Mouse (Mus musculus): Measurements from ENCODE around the gene Cdkl4. TPM values are rescaled to one million over a fixed set of nuclear protein-coding genes. Genes with fewer than 3 reads are reported as not detected.

Gene Cdkl4
- total RNA-seq, 2 experiments from 2014 or later: 1.0 TPM; not detected in 1

DNA sequence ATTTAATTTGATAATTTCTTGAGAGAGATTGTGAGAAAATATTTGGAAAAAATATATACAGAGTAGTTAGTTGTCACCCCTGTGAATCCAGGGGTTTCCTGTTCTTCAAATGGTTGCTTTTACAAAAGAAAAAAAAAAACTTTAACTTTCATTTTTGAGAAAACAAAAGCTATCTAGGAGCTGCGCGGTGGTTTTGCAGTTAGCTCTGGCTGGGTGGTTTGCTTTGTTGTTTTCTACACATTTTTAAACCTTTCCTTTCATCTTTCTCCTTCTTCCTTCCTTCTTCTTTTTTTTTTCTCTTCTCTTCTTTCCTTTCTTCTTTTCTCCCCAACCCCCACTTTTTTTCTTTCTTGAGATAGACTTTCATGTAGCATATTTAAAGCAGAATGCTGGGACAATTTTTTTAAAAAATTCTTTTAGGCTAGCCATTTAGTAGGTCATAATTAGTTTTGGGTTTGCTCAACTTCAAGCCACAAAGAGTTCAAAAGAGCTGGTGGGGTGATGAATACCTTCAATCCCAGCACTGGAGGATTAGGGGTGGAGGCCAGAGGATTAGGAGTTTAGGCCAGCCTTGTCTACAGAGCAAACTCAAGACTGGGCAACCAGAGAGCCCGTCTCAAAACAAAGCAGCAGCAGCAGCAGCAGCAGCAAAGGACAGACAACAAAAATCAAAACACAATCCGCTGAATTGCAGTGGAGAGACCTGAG is 55.9 kb downstream of the Cdkl4 start:
- ATAC-seq (replicated peaks; ENCODE audit: low FRiP score, poor library complexity, severe bottlenecking): no peak

DNA sequence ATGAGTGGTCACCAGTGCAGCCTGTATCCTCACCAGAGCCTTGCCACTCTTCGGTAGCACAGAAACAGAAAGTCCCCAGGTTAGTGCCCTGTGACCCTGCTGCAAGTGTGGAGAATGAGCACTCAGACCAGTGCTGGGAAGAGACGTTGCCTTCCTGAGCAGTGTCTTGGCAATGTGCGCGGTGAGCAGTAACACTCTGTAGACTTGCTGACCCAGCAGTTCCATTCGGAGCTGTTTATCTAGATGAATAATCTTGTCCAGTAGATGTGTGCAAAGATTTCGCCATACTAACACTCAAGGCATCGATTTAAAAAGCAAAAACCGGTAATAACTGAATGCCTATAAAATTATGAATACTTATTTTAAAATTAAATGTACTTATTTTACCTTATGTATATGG is 57.1 kb downstream of the Cdkl4 start:
- no peak for ATAC-seq (replicated peaks; ENCODE audit: low FRiP score, poor library complexity, severe bottlenecking)

DNA sequence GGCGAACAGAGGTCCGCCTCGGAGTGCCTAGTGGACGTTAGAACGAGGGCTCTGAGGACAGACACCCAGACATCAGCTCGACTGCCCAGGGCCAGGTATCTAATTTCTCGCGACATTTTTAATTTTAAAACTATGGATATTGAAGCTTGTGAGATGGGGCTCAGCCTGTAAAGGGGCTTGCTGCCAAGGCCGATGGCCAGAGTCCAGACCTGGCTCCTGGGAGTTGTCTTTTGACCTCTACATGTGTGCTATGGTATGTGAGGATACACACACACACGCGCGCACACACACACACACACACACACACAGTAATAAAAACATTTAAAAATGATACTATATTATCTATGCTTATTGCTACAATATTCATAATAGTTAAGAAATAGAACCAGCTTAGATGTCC is 58.8 kb downstream of the Cdkl4 start:
- no peak for ATAC-seq (replicated peaks; ENCODE audit: low FRiP score, poor library complexity, severe bottlenecking)

DNA sequence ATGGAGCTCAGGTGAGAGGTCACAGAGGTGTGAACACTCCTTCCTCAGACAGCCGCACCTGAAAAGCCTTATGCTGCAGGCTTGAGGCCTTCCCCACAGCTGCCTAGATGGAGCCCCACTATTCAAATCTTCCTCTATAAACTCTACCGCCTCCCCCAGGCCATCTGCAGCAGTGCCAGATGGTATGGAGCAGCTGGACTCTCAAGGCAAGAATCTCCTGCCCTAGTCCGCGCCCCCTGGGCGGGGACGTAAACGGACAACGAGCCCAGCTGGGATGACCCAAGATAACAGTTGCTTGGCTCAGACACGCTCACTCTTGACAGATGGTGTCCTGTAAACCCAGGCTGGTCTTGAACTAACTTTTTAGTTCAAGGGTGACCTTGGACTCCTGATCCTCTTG is 60.4 kb downstream of the Cdkl4 start:
- no peak for ATAC-seq (replicated peaks; ENCODE audit: low FRiP score, poor library complexity, severe bottlenecking)

DNA sequence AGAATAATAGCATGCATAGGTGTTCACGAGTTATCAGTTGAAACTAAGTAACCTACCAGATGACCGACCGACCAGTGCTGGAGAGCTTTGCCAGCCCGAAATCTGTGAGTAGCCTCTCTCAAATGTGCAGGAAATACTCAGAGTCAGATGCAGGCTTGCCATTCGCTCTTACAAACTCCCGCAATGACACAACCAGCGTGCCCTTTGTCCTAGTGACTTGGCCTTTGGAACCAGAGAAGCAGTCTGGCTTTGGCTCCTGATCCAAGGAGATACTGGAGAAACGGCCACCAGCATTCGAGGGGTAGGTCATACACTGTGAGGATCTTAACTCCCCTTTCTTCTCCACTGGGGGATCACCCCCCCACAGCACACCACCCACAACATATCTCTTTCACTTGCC is 61.7 kb downstream of the Cdkl4 start:
- ATAC-seq (replicated peaks; ENCODE audit: low FRiP score, poor library complexity, severe bottlenecking): no peak

DNA sequence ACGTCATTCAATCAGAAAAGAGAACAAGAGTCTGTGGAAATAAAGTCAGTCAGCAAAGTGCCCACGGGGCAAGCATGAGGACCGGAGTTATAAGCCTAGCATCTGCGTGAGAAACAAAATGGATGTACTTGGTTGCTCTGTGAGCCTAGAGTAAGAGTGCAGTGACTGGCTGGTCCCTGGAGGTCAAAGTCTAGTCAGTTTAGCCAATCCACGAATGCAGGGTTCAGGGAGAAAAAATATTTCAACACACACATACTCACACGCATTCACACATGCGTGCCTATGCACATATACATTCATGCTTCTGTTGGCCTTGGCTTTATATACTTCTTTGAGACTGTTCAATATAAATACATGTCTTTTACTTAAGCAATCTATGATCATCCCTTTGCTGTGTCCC is 62.1 kb downstream of the Cdkl4 start:
- ATAC-seq (replicated peaks; ENCODE audit: low FRiP score, poor library complexity, severe bottlenecking): no peak

DNA sequence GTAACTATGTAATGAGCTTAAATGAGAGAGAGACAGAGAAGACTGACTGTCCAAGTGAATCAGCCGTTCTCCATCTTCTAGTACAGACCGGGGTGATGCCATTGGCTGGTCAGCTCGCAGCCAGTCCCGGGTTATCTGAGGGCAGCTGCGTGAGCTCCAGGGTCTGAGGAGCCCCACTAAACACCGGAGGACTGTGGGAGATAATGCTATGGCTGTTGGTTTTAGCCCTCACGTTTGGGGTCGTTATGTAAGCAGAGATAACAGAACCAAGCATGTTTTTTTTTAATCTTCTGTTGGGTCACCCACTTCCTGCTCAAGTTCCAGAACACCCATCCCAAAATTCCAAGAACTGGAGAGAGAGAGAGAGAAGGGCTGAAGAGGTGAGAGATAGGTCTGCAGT is 63.8 kb downstream of the Cdkl4 start:
- ATAC-seq (replicated peaks; ENCODE audit: low FRiP score, poor library complexity, severe bottlenecking): no peak

DNA sequence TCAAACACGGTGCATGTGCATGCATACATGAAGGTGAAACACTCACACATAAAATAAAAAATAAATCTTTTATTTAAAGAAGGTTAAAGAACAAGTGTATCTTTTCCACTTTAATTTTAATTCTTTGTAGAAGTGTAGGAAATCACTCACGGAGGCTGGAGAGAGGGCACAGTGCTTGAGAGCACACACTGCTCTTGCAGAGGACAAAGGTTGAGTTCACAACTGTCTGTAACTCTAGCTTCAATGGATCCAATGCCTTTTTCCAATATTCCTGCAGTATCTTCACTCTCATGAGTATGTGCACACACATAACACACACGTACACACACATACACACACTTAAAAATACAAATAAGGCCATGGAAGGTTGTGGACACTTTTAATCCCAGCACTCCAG is 67.2 kb downstream of the Cdkl4 start:
- ATAC-seq (replicated peaks; ENCODE audit: low FRiP score, poor library complexity, severe bottlenecking): no peak

DNA sequence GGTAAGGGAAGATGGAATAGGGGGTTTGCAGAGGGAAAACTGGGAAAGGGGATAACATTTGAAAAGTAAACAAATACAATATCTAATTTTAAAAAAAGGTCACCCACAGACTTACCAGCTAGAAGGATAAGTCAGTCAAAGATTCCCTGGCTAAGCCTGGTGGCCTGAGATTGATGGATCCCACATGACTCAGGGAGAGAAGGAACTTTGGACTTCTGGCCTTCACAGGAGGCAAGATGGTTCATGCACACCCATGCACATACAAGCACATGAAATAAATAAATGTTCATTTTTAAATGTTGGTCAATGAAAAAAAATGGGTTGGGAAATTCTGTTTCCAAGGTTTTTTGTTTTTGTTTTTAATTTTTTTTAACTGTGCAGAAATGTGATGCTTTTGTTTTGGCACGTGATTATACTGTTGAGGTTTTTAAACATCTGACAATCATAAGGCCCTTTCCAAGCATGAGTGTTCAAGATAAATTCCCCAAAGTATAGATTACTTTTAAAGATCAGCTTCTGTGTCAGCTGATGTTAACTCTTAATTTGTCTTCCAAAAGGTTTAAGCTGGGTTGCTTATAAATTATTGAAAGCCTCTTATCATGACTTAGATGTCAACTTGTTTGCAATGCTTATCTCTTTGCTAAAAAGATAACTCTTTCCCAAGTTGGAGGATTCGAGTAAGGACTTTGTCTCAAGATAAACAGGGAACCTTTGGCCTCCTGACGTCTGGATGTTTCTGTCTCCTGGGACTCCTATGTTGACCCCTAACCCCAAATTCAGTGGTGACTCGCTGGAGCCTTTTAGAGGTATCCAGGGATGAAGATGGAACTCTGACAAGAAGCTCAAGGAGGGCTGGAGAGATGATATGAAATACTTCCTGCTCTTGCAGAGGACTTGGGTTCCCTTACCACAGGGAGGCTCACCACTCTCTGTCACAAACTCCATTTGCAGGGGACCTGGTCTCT is 67.8 kb downstream of the Cdkl4 start:
- no peak for ATAC-seq (replicated peaks; ENCODE audit: low FRiP score, poor library complexity, severe bottlenecking)

DNA sequence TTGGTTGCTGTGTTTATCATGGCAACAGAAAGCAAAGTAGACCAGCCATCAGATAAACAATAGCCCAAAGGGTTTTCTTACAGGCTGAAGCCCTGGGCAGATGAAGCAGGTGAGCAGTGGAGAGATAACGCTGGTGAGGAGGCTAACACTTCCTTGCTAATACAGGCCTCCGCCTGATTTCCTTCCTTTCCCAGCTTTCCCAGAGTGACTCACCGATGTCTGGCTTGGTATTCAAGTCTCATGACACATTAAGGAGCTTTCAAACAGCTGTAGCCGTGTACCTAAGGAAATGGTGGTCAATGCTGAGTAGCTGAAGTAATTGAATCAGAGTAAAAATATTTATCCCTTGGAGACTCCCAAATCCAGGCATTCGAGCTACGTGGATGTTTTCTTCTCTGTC is 71.8 kb downstream of the Cdkl4 start:
- ATAC-seq (replicated peaks; ENCODE audit: low FRiP score, poor library complexity, severe bottlenecking): no peak

DNA sequence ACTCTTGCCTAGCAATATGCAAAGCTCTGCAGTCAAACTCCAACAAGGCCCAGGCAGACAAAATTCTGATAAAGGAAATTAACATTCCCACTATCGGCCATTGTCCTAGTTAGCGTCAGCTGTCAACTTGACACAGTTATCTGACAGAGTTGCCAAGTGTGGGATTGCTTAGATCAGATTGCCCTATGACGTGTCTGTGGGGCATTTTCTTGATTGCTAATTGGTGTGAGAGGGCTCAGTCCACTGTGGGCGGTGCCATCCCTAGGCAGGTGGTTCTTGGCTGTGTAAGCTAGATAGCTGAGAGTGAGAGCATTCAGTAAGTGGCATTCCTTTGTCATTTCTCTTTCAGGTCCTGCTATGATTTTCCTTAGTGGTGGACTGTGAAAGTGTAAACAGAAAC is 72.3 kb downstream of the Cdkl4 start:
- no peak for ATAC-seq (replicated peaks; ENCODE audit: low FRiP score, poor library complexity, severe bottlenecking)

DNA sequence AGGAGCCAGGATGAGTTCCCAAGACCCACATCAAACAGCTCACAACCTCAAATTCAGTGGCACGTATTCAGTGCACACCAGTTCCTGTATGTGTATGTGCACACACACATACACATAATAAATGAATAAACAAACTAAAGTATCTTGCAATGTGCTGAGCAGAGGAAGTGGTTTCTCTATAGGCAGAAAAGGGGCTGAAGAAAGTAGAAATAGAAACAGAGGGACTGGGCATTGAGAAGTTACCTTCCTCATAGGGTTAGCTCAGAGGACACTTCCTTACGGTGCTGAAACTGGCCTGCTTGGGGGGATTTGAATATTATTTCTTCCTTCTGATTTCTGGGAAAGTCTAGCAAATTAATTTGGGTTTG is 75.8 kb downstream of the Cdkl4 start:
- no peak for ATAC-seq (replicated peaks; ENCODE audit: low FRiP score, poor library complexity, severe bottlenecking)

DNA sequence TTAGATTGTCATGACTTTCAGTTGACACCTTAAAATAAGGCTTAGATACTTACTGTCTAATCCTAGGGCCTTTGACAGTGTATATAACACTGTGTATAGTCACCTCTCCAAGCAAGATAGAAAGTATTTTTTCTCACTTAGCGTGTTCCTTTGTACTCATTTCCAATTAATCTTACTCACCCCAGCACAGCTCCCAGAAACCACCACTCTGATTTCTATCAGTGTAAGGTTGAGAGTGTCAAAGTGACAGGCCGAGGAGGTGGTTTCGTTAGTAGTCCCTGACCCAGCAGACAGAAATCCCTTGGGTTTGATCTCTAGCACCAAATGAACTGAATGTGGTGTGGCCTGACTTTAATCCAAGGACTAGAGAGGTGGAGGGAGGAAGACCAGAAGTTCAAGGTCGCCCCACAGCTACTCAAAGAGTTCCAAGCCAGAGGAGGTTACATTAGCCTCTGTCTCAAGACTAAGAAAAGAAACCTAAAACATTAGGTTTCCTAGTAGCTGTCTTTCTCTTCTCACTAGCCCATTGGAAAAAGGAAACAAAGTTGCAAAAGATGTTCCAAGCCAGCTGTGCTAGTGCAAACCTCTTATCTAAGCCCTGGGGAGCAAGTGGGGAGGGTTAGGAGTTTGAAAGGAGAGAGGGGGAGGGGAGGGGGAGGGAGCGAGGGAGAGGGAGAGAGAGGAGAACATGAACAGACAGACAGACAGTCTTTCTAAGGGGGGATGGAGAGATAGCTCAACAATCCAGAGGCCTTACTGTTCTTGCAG is 76.4 kb downstream of the Cdkl4 start:
- no peak for ATAC-seq (replicated peaks; ENCODE audit: low FRiP score, poor library complexity, severe bottlenecking)

DNA sequence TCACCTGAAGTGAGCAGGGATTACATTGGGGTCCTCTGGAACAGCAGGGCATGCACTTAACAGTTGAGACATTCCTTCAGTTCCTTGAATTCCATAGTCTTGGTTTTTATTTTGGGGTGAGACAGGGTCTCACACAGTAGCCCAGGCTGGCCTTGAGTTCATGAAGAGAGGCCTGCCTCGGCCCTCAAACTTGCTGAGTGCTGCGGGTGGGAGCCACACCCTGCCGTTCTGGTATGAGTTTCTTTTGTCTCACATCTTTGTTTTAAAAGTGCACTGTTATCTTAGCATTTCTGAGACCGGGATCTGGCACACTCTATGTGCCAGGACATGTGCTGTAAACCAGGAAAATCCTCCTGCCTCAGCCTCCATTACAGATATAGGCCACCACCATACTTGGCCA is 77.6 kb downstream of the Cdkl4 start:
- no peak for ATAC-seq (replicated peaks; ENCODE audit: low FRiP score, poor library complexity, severe bottlenecking)

DNA sequence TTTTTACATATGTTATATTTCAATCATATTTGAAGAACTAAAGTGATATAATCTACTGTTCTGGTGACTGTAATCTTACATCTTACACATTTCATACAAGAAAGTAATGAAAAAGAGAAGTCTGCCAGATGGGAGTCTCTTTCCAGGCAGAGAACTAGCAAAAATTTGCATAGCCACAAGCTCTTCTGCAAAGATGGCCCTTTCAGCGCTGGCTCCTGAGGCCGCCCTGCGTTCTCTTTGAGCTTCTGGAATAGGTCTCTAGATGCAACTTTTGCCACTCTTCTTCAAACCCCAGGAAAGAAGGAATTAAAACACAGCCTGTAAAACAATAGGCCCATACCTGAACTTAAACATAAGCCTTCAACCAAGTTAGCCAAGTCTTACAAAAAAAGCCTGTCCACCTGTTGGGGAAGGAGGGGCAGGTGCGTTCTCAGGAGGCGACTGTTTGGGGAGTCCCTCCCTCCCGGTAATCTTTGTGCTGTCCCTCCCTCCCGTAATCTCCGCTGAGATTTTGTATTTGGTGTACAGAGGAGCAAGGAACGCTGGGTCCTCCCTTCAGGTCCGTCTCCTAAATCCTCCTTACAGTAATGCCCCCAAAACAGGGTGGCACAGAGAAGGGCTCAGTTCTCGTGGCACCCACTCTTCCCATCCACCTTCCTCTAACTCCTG is 78.9 kb downstream of the Cdkl4 start:
- no peak for ATAC-seq (replicated peaks; ENCODE audit: low FRiP score, poor library complexity, severe bottlenecking)

DNA sequence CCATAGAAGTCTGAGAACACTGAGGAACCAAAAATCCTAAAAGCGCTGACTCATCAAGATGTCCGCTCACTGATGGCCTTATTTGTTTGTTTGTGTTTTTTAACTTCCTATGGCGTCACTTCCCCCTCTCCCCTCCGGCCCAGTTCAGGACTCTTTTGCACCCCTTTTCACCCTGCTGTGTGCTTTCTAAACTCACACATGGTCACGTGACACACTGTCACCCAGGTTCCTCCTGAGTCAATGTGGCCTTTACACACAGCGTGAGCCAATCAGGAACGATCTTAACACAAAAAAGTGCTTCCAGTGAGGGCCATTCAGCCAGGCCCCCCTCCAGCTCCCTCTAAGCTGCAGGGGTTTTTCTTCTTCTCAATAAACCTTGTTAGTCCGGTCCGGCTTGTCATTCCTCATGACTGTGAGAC is 80.4 kb downstream of the Cdkl4 start:
- no peak for ATAC-seq (replicated peaks; ENCODE audit: low FRiP score, poor library complexity, severe bottlenecking)

DNA sequence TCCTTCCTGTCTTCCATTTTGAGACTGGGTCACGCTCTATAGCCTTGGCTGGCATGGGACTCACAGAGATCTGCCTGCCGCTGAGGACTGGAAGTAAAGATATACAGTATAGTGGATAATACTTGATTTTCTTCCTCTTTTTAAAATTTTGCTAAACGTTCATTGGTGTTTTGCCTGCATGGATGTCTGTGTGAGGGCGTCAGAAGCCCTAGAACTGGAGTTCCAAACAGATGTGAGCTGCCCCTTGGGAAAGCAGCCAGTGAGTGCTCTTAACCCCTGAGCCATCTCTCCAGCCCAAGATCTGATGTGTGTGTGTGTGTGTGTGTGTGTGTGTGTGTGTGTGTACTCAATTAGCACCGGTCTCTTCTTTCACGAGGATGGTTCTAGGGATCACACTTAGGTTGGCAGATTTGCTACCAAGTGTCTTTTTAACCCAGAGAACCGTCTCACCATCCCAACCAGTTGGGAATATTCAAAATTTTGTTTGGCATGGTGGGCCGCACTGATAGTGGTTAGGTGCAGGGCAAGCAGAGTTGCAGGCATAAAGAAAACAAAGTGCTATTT is 80.9 kb downstream of the Cdkl4 start:
- no peak for ATAC-seq (replicated peaks; ENCODE audit: low FRiP score, poor library complexity, severe bottlenecking)

DNA sequence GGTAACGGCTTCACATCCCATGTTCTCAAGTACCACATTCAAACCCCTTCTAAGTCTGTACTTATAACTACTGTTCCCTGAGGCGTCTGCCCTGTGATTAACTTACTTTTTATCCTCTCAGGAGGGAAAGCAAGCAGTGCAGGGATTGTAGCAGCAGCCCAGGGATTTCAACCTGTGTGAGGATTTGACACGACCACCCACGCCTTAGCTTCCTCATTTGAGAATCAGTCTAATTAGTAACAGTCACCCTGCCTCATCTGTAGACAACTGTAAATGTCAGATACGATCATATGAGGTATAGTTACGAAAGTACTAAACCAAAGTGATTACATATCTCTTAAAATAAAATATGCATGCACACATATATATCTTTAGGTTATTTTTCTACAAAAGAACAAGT is 81.4 kb downstream of the Cdkl4 start:
- ATAC-seq (replicated peaks; ENCODE audit: low FRiP score, poor library complexity, severe bottlenecking): no peak

DNA sequence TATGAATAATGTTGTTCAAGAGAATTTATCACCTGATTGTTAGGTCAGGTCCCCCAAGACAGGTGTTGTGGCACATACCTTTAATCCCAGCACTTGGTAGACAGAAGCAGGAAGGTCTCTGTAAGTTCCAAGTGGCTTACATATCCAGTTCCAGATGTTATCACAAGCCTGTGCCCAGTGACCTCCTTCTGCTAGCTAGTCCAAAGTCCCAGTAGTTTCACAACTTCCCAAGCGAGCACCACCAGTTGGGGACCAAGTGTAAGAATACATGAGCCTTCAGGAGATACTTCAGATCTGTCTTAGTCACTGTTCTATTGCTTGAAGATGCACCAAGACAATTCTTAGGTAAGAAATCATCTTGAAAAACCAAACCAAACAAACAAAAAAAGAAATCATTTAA is 83.7 kb downstream of the Cdkl4 start:
- no peak for ATAC-seq (replicated peaks; ENCODE audit: low FRiP score, poor library complexity, severe bottlenecking)

DNA sequence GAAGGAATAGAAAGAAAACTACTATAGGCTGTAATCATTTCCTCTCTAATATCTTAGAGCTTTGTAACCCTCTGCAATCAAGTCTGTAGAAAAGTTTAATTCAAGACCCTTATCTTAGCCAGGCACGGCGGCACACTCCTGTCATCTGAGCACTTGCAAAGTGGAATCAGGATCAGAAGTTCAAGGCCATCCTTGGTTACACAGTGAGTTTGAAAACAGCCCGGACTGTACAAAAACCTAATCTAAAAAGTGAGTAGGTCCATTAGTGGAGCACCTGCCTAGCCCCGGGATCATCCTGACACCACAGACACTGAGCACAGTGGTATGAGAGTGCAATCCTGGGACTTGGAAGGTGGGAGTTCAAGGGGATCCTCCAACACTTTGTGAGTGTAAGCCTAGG is 84.8 kb downstream of the Cdkl4 start:
- no peak for ATAC-seq (replicated peaks; ENCODE audit: low FRiP score, poor library complexity, severe bottlenecking)
